Mouse (Mus musculus) liver, postnatal 0 days (tissue): ENCODE data around the gene Mga.

ENCODE experiments used
- CTCF ChIP-seq: sonication (generic); IDR thresholded peaks from 2 replicates; pipeline ENCODE4 v1.5.1; 2016; ENCODE audit warnings: antibody characterized with exemption, low read depth
- EP300 ChIP-seq: IDR thresholded peaks from 2 replicates; pipeline ENCODE4 v1.6.1; 2016; ENCODE audit warnings: antibody characterized with exemption, low read depth, mild to moderate bottlenecking

GRCm38 (mm10) chr2:119857341-119857740 lies 39.7 kb upstream of the Mga start:
- TF ChIP-seq EP300 (no peak), CTCF (no peak)
